Mouse (Mus musculus): ENCODE measurements at regions not wholly inside any gene's neighbourhood (a gene's known extent, or its start where the extent isn't known, plus 50 kb on each side); places are given as distances from the start of the nearest gene placed in this dataset.

- no peak overlapping the region for H3K27ac ChIP-seq (ENCODE audit: low read length)
- no peak overlapping the region for H3K4me2 ChIP-seq (replicated peaks; ENCODE audit: low read depth, low read length)
- no peak overlapping the region for H3K4me3 ChIP-seq (ENCODE audit: low read depth, low read length)
- H3K9ac ChIP-seq (replicated peaks; ENCODE audit: low read depth, low read length): no peak overlapping the region
- no peaks in the 10 kb centered on the region for H3K27me3 ChIP-seq (ENCODE audit: control insufficient read depth, insufficient read depth, low read length)
- no peaks in the 10 kb centered on the region for H3K4me1 ChIP-seq (ENCODE audit: control insufficient read depth, insufficient read depth, low read length)
- H3K9me3 ChIP-seq (ENCODE audit: control insufficient read depth, low read depth, low read length): no peaks in the 10 kb centered on the region
- no peak for ATAC-seq (ENCODE audit: insufficient number of reproducible peaks, insufficient read depth, low FRiP score, low read depth)
- H3K36me3 ChIP-seq (ENCODE audit: control insufficient read depth, insufficient read depth, low read length): no peaks in the 10 kb centered on the region
- WGBS: 87% methylated on average over 3 of the region's 3 CpGs
These were observed 1396.9 kb downstream of the Gsdmc2 start for GRCm38 (mm10) chr15:62448116-62448515.

- ATAC-seq (ENCODE audit: insufficient number of reproducible peaks, insufficient read depth, low FRiP score, low read depth): no peak
- no peaks in the 10 kb centered on the region for H3K9me3 ChIP-seq (ENCODE audit: control insufficient read depth, low read depth, low read length)
- H3K9ac ChIP-seq (replicated peaks; ENCODE audit: low read depth, low read length): no peak overlapping the region
- 66% methylated on average over 5 of the region's 5 CpGs for WGBS
- no peaks in the 10 kb centered on the region for H3K4me1 ChIP-seq (ENCODE audit: control insufficient read depth, insufficient read depth, low read length)
- no peak overlapping the region for H3K27ac ChIP-seq (ENCODE audit: low read length)
- no peak overlapping the region for H3K4me3 ChIP-seq (ENCODE audit: low read depth, low read length)
- no peaks in the 10 kb centered on the region for H3K36me3 ChIP-seq (ENCODE audit: control insufficient read depth, insufficient read depth, low read length)
- no peaks in the 10 kb centered on the region for H3K27me3 ChIP-seq (ENCODE audit: control insufficient read depth, insufficient read depth, low read length)
- H3K4me2 ChIP-seq (replicated peaks; ENCODE audit: low read depth, low read length): no peak overlapping the region
These were observed 1405.8 kb downstream of the Gsdmc2 start for GRCm38 (mm10) chr15:62439211-62439610.

GRCm38 (mm10) chr15:62436631-62437030 lies 1408.3 kb downstream of the Gsdmc2 start:
- no peaks in the 10 kb centered on the region for H3K4me1 ChIP-seq (ENCODE audit: control insufficient read depth, insufficient read depth, low read length)
- ATAC-seq (ENCODE audit: insufficient number of reproducible peaks, insufficient read depth, low FRiP score, low read depth): no peak
- H3K4me2 ChIP-seq (replicated peaks; ENCODE audit: low read depth, low read length): no peak overlapping the region
- H3K36me3 ChIP-seq (ENCODE audit: control insufficient read depth, insufficient read depth, low read length): no peaks in the 10 kb centered on the region
- H3K9me3 ChIP-seq (ENCODE audit: control insufficient read depth, low read depth, low read length): no peaks in the 10 kb centered on the region
- no peak overlapping the region for H3K4me3 ChIP-seq (ENCODE audit: low read depth, low read length)
- 79% methylated on average over 5 of the region's 5 CpGs for WGBS
- no peak overlapping the region for H3K9ac ChIP-seq (replicated peaks; ENCODE audit: low read depth, low read length)
- no peak overlapping the region for H3K27ac ChIP-seq (ENCODE audit: low read length)
- H3K27me3 ChIP-seq (ENCODE audit: control insufficient read depth, insufficient read depth, low read length): no peaks in the 10 kb centered on the region

- ATAC-seq (ENCODE audit: insufficient number of reproducible peaks, insufficient read depth, low FRiP score, low read depth): no peak
- 94% methylated on average over 4 of the region's 4 CpGs for WGBS
These were observed 1409.8 kb downstream of the Gsdmc2 start for GRCm38 (mm10) chr15:62435141-62435680.

GRCm38 (mm10) chr15:62432742-62433245 lies 1412.2 kb downstream of the Gsdmc2 start:
- 94% methylated on average over 1 of the region's 1 CpGs for WGBS
- H3K36me3 ChIP-seq (ENCODE audit: control insufficient read depth, insufficient read depth, low read length): no peaks in the 10 kb centered on the region
- no peak for ATAC-seq (ENCODE audit: insufficient number of reproducible peaks, insufficient read depth, low FRiP score, low read depth)

More at GRCm38 (mm10) chr15:62435141-62435680, 1409.8 kb downstream of the Gsdmc2 start:
- Histone ChIP-seq H3K9me3 (ENCODE audit: control insufficient read depth, low read depth, low read length) (no peaks in the 10 kb centered on the region), H3K4me2 (replicated peaks; ENCODE audit: low read depth, low read length) (no peak overlapping the region), H3K27me3 (ENCODE audit: control insufficient read depth, insufficient read depth, low read length) (no peaks in the 10 kb centered on the region), H3K4me3 (ENCODE audit: low read depth, low read length) (no peak overlapping the region), H3K27ac (ENCODE audit: low read length) (no peak overlapping the region), H3K4me1 (ENCODE audit: control insufficient read depth, insufficient read depth, low read length) (no peaks in the 10 kb centered on the region), H3K36me3 (ENCODE audit: control insufficient read depth, insufficient read depth, low read length) (no peaks in the 10 kb centered on the region), H3K9ac (replicated peaks; ENCODE audit: low read depth, low read length) (no peak overlapping the region)

GRCm38 (mm10) chr15:62431150-62431678 lies 1413.8 kb downstream of the Gsdmc2 start:
- Histone ChIP-seq H3K9ac (replicated peaks; ENCODE audit: low read depth, low read length) (no peak overlapping the region), H3K4me3 (ENCODE audit: low read depth, low read length) (no peak overlapping the region), H3K4me1 (ENCODE audit: control insufficient read depth, insufficient read depth, low read length) (no peaks in the 10 kb centered on the region), H3K4me2 (replicated peaks; ENCODE audit: low read depth, low read length) (no peak overlapping the region), H3K36me3 (ENCODE audit: control insufficient read depth, insufficient read depth, low read length) (no peaks in the 10 kb centered on the region), H3K27ac (ENCODE audit: low read length) (no peak overlapping the region), H3K9me3 (ENCODE audit: control insufficient read depth, low read depth, low read length) (no peaks in the 10 kb centered on the region), H3K27me3 (ENCODE audit: control insufficient read depth, insufficient read depth, low read length) (no peaks in the 10 kb centered on the region)
- WGBS: 77% methylated on average over 1 of the region's 1 CpGs
- ATAC-seq (ENCODE audit: insufficient number of reproducible peaks, insufficient read depth, low FRiP score, low read depth): no peak

More at GRCm38 (mm10) chr15:62432742-62433245, 1412.2 kb downstream of the Gsdmc2 start:
- Histone ChIP-seq H3K9ac (replicated peaks; ENCODE audit: low read depth, low read length) (no peak overlapping the region), H3K27me3 (ENCODE audit: control insufficient read depth, insufficient read depth, low read length) (no peaks in the 10 kb centered on the region), H3K4me2 (replicated peaks; ENCODE audit: low read depth, low read length) (no peak overlapping the region), H3K4me3 (ENCODE audit: low read depth, low read length) (no peak overlapping the region), H3K27ac (ENCODE audit: low read length) (no peak overlapping the region), H3K9me3 (ENCODE audit: control insufficient read depth, low read depth, low read length) (no peaks in the 10 kb centered on the region), H3K4me1 (ENCODE audit: control insufficient read depth, insufficient read depth, low read length) (no peaks in the 10 kb centered on the region)

- no peak overlapping the region for H3K4me2 ChIP-seq (replicated peaks; ENCODE audit: low read depth, low read length)
- H3K36me3 ChIP-seq (ENCODE audit: control insufficient read depth, insufficient read depth, low read length): no peaks in the 10 kb centered on the region
- no peak overlapping the region for H3K9ac ChIP-seq (replicated peaks; ENCODE audit: low read depth, low read length)
- H3K9me3 ChIP-seq (ENCODE audit: control insufficient read depth, low read depth, low read length): no peaks in the 10 kb centered on the region
- ATAC-seq (ENCODE audit: insufficient number of reproducible peaks, insufficient read depth, low FRiP score, low read depth): no peak
- no peaks in the 10 kb centered on the region for H3K27me3 ChIP-seq (ENCODE audit: control insufficient read depth, insufficient read depth, low read length)
- H3K4me3 ChIP-seq (ENCODE audit: low read depth, low read length): no peak overlapping the region
- whole genome bisulfite sequencing: 77% methylated on average over 5 of the region's 5 CpGs
- H3K27ac ChIP-seq (ENCODE audit: low read length): no peak overlapping the region
- no peaks in the 10 kb centered on the region for H3K4me1 ChIP-seq (ENCODE audit: control insufficient read depth, insufficient read depth, low read length)
These were observed 1422.0 kb downstream of the Gsdmc2 start for GRCm38 (mm10) chr15:62422995-62423394.

GRCm38 (mm10) chr15:62421073-62421851 lies 1423.7 kb downstream of the Gsdmc2 start:
- no peak overlapping the region for H3K9ac ChIP-seq (replicated peaks; ENCODE audit: low read depth, low read length)
- WGBS: 91% methylated on average over 7 of the region's 7 CpGs
- H3K4me3 ChIP-seq (ENCODE audit: low read depth, low read length): no peak overlapping the region
- no peaks in the 10 kb centered on the region for H3K9me3 ChIP-seq (ENCODE audit: control insufficient read depth, low read depth, low read length)
- H3K27me3 ChIP-seq (ENCODE audit: control insufficient read depth, insufficient read depth, low read length): no peaks in the 10 kb centered on the region
- H3K4me1 ChIP-seq (ENCODE audit: control insufficient read depth, insufficient read depth, low read length): no peaks in the 10 kb centered on the region
- no peak for ATAC-seq (ENCODE audit: insufficient number of reproducible peaks, insufficient read depth, low FRiP score, low read depth)
- H3K4me2 ChIP-seq (replicated peaks; ENCODE audit: low read depth, low read length): no peak overlapping the region
- no peaks in the 10 kb centered on the region for H3K36me3 ChIP-seq (ENCODE audit: control insufficient read depth, insufficient read depth, low read length)
- H3K27ac ChIP-seq (ENCODE audit: low read length): no peak overlapping the region
